Mouse (Mus musculus) CD8-positive naive resting alpha-beta T cell, adult 2 months (primary cell): ENCODE measurements at regions not wholly inside any gene's neighbourhood (a gene's known extent, or its start where the extent isn't known, plus 50 kb on each side); places are given as distances from the start of the nearest gene placed in this dataset.
"Not testable (repeated sequence)": the region's sequence is repeated elsewhere in the genome, so short reads cannot be mapped to it uniquely, and the experiment has no call there.

Experiments used
- DNase-seq, 2 experiments: peaks; one replicate each; pipeline ENCODE4 v3.0.0; 2022; ENCODE audit warnings: low read depth in 2 of 2, low spot score in 2 of 2

DNA sequence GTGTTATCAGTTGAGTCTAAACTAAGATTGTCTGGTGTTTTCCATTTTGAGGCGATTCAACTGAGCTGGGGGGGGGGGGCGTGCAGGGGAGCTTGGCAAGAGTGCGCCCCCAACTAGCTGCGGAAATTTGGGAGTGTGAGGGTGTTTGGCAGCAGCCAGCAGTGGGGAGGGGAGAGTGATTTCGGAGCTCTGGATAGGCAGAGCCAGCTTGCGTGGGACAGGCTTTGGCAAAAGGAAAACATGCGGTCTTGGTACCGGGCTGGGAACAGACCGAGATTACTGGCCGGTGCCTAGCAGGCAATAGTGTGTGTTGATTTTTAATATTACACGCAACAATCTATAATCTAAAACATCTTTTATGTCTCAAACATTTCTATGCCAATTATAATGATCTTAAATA lies 199.4 kb upstream of the Cdk6 start:
- not testable (repeated sequence) for DNase-seq

DNA sequence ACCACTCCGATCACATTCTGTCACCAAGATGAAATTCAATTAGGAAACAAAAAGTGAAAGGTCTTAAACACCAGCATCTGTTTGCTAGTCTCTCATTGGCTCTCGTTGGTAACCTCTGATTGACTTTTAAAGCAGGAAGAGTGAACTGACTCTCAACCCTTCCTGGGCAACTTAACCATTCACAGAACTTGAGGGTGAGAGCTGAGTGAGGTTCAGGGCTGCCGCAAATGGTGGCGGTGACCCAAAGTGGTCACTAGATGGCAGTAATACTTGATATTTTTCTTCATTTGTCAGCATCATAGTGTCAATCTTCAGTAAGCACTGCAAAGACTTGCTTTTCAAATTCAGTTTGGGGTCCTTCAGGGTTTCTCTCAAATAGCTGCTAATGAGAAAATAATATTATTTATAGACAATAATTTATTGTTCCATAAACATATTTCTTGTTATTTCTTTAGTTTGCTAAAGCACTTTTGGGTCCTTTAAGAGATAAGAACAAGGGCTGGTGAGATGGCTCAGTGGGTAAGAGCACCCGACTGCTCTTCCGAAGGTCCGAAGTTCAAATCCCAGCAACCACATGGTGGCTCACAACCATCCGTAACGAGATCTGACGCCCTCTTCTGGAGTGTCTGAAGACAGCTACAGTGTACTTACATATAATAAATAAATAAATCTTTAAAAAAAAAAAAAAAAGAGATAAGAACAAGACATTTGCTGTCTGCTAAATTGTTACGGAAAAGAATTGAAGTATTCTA lies 194.6 kb upstream of the Cdk6 start:
- peak in 1 of 2 experiments; percentile 2 for DNase-seq

DNA sequence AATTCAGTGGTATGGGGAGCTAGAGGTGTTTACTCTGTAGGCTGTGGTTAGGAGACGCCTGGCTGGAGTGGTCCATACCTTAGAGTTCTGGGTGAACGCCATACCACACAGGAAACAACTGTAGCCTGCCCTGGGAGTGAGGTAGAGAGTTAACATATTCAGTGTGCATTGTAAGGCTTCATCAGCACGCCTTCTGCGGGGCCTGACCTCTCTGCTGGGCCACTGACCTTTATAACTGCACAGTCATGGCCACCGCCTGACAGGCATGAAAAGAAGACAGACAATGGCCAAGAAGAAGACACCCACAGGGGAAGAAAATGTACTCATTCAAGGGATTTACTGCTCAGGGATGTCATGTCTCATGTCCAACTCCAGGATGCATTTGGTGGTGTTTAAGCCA lies 191.4 kb upstream of the Cdk6 start:
- not testable (repeated sequence) for DNase-seq

DNA sequence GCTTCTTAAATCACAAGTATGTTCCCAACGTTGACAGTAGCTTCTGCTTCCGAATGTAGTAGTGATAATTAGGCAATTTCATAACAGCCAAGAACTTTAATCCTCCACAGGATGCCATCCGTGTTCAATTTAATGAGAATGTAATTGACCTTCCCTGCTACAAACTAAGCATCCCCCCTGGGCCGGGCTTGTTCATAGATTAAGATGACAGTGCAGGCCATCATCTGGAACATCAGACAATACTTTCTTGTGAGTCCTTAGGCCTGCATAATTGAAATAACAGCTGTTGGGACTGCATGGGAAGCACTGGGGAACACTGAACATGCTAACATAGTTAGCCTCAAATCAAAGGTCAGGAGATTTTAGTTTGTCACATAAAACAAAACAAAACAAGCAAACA lies 190.5 kb upstream of the Cdk6 start:
- not testable (repeated sequence) for DNase-seq

DNA sequence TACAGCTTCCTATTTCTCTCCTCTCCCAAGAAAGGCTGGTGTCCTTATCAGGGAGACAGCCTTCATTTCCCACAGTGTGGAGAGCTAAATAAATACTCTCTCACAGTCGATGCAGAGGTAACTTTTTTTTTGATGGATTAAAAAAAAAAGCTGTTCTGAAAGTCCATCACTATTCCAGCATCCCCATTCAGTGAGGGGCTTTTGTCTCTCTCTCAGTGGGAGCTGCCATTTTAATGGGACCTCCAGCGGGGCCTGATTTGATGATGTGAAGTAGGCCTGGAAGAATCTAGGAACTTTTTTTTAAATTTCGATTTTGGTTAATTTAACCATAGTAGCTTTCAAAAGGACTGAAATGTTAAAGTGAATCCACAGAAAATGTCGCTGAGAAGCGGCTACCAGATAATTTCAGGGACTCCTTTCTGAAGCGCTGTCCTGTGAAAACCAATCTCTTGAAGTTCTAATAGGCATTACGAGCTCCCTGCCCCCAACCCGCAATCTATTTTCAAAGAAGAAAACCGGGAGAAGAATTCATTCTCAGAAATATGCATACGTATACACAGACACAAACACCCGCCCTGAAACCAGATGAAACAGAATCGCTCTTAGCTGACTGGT lies 189.6 kb upstream of the Cdk6 start:
- not testable (repeated sequence) for DNase-seq

DNA sequence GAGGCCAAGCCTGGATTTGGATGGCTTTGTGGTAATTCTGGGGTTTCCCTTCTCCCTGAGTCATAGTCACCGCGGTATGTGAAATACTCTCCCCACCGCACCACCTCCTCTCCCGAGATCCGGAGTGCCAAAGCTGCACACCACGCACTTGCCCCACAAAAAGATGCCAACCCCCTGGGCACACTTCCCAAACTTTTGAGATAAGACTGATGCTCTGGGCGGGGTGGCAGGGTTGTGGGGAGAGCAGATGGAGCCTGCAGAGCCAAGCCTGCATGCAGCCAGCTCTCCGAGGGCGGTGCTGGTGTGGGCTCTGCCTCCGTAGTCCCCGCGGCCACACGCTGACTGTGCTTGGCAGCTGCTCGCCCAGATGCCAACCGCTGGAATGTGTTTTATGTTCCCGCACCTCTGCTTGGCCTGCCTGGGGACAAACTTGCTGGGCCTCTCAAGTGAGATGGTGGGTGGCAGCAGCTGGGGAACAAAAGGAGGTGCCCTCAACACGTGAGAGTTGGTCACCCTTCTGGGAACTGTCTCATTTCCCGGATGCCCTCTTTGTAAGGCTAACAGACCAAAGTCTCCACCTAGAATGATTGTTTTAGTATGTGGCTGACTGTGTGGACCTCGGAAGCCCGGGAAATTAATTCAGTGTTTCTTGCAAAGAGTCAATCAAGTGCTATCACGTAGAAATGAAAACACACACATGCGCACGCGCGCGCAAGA lies 189.0 kb upstream of the Cdk6 start:
- DNase-seq: peak; percentile 9 to 10

DNA sequence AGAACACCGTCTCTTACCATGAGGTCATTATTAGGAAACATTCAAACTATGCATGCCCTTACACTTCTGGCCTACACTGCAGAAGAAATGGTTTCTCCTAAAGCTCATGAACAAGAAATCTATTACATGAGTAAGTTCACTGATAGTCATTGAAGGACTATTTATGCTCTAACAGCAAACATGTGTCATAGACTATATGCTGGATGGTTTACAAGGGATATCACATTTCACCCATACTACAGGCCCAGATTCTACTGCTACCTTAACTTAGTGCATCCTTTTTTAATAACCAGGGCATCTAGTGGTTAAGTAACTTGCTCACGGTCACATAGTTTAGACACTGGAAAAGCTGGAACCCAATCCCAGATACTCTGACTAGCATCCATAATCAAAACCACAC lies 175.8 kb upstream of the Cdk6 start:
- not testable (repeated sequence) for DNase-seq

DNA sequence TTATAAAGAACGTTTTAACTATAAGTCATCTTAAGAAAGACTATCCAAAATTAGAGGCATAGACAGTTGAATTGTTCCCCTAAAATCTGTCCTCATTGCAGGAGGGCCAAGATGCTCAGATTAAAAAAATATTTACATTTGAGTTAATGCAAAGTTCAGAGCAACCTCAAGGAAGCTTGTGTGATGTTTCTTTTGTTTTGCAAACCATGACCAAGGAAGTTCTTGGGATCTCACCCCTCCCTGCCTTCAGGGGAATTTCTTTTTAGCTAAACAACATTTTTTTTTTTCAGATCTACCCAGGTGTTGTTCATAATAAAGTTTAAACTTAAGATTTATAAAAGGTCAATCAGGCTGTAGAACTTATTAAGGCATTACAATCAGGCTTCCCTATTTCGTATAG lies 174.8 kb upstream of the Cdk6 start:
- DNase-seq: not testable (repeated sequence)

DNA sequence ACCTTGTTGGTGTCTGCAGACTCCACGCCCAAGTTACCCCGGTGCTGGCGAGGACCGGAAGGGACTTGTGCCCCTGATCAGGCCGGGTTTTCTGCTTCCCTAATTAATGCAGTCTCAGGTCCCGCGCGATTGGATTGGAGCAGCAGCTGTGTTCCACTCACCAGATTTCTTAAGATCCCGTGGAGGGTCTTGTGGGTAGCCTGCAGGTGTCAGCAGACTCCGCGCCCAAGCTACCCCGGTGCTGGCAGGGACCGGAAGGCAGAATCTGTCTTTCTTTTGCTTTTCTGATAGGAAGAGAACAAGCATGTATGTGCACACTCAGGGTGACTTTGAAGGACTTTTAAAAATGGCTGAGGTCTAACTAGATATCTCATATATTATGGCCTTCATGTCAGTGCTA lies 147.7 kb upstream of the Cdk6 start:
- DNase-seq: peak; percentile 1 to 11

DNA sequence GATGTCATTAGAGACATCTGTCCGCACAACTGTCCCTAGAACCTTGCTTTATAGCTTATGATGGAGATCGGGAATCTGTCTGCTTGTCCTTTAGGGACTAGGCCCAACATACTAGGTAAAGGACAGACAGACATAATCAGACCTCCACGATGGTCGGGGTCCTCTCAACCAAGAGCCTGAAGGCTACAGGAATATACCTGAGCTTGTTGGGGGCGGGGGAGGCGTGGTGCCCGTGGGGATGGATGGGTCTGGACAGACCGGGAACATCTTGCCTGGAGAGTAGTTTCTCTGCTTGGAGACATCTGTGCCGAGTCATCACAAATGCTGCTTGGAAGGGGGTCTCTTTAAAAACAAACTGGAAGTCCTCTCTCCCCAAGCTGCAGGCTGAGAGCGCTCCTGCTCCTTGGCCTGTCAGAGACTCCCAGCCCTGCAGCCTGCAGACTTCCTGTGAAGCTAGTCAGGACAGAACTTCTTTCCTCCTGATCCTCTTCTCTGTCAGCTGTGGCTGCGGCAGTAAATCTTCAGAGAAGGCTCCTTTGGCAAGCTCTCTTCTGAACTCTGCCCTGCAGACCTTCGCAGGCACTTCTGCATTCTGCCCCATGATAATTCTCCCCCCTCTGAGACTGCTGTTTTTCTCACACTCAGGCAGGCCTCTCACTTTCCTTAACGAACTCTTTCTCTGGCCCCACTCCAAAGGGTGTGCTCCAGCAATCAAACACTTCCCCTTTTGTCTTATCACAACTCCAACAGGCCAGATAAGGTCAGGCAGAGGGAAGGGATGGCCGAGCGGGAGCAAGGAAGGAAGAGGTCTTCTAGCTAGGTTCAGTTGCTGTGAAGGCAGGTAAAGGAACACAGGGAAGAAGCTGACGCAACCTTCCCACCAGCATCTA lies 143.1 kb upstream of the Cdk6 start:
- DNase-seq: no peak

DNA sequence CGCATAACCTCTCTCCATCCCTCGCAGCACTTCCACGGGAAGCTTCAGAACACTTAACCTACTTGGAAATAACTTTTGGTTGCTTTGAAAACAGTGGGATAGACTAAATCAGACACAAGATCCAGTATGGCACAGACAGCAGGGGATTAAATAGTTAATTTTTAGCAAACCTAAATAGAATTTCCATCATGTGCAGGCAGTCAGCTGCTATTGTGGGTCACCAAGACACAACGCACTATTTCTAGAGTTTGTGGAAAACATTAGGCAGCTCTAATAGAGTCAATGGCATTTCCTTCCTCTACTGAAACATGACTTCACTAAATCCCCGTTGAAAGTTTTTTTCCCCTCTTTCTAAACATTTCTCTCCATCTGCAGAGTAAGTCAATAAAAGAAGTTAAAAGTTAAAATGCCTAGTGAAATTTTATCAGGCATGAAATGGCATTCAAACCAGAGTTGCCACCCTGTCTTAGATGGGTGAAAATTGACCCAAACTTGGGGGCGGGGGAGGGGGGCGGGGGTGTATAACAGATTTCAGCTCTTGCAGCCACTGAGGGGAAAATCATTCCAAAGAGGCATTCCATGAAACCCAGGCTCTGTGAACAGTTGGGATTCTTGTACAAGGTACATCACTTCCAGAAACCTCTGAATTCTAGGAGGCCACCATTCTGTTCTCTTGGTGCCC lies 142.3 kb upstream of the Cdk6 start:
- DNase-seq: not testable (repeated sequence)

DNA sequence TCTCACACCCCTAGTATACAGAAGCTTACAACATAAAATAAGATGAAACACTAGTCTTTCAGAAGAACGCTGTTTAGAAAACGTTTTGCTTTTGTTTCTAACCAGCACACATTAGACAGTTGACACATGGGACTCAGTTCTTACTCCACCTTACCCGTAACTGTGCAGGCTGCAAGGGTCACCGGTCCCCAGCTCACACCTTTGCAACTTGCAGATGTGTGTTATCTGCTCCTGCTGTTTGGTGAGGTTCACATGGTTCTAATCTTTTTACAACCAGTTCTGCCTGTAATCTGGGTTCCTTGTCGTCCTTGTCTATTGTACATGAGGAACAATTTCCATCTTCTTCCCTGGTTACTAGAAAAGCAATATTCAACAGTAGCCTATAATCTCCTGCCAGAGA lies 135.1 kb upstream of the Cdk6 start:
- DNase-seq: not testable (repeated sequence)

DNA sequence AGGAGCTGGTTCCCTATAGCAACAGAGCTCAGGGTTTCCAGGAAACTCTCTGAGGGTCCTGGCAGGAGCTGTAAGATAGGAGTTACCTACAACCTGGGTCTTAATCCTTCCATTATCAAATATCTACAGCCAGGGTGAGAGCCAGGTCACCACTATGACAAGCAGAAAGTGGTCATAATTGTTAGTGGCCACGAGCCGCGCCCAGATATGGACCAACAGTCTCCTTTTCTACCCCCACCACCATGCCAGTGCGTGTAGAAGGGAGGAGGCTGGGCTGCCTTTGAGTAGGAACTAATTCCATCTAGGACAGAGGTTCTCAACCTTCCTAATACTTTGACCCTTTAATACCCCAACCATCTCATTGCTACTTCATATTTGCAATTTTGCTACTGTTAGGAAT lies 133.0 kb upstream of the Cdk6 start:
- not testable (repeated sequence) for DNase-seq

DNA sequence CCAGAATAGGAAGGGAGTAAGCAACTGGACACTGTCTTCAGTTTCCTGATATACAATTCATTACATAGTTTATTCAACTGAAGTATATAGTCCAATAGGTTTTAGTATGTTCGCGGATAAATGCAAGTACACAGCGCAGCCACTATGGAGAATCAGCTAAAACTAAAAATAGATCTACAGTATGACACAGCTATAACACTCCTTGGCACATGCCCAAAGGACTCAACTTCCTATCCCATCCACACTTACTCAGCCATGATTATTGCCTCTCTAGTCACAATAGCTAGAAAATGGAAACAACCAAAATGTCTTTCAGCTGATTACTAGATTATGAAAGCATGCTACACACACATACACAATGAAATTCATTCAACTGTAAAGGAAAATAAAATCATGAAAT lies 130.0 kb upstream of the Cdk6 start:
- no peak for DNase-seq

DNA sequence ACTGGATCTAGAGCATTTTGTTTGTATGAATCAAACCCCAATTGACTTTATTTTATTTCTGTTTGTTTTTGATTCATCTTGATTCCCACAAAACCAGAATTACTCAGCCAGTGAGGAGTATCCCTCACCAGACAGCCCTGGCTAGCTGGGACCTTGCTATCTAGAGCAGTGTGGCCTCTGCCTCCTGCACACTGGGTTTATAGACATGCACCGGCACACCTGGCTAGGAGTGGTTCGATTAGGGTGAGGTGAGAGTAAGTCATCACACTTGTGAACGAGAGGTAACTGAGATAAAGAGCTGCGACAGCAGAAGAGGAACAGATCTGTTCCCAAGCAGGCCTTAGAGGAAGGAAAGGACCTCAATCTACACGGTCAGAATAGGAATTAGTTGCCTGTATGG lies 125.2 kb upstream of the Cdk6 start:
- no peak for DNase-seq

DNA sequence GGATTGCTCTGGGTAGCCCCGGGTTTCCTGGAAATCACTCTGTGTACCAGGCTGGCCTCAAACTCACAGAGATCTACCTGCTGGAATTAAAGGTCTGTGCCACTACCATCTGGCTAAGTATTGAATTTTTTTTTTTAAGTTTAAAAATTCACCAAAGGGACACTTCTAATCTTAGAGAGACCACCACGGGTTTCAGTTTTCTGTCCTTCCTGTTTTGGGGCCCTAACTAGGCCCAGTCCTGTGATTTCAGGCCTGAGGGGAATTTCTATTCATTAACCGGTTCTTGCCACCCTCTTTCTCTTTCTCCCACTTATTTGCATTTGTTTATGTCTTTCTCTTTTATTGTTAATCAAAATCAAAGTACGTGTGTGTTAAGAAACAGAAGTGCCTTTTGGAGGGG lies 122.1 kb upstream of the Cdk6 start:
- DNase-seq: no peak

DNA sequence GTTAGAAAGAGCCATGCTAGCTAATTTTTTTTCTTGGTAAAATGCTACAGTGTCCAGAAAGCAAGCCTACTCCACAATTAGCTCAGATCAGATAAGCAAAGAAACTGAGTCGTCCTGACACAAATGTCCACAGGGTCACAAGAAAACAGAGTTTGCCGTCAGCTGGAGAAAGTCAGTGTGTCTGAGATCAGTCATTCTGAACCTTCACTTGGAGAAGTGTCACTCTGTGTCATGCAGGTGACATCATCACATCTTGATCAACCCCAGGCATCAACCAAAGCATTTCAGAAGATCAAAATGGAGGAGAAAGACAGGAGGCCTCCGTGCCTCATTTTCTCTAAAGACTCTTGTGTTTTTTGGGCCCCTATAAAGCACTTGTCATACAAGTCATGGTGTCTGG lies 121.5 kb upstream of the Cdk6 start:
- no peak for DNase-seq

DNA sequence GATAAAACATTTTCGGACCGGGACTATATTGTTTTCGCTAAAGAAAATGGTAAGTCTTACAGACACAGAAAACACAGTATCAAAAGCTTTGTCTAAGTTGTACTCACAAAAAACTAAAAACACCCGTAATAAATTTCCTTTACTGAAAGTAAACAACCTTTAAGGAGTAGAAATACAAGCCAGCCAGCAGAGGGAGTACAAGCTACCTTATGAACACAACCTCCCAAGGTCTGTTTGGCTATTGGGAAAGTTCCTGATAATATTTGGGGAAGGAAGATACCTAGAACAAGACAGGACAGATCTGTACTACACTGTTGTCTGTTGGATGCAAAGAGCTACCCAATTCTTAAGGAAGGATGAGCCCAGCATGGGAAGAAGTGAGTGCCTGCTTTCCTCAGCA lies 117.5 kb upstream of the Cdk6 start:
- DNase-seq: not testable (repeated sequence)

DNA sequence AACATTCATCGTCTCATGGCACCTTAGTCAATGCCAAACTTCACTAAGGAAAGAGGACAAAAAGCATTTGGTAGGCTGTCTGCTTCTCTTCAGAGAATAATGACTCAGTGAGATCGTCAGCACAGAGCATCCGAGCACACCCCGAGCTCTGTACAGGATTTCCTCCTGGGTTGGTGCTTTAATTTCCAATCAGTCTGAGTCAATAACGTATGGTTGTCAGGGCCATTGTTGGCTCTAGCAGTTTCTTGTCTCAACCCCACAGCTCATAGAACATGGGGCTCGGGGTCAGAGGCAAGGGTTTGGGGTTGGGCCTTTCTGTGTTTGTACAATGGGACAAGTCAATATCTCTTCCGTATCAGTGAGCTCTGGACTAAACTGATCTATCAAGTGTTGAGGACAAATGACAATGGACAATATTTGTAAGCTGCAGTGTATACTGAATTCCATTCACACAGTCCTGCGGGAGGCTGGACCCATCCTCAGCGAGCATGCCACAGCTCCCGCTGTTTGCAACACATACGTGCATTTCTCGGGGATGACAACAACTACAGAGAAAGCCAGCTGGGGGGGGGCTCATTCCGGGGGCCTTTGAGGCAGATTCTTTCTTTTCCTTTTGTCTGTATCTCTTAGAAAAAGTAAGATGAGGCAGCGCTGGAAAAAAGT lies 116.8 kb upstream of the Cdk6 start:
- not testable (repeated sequence) for DNase-seq

DNA sequence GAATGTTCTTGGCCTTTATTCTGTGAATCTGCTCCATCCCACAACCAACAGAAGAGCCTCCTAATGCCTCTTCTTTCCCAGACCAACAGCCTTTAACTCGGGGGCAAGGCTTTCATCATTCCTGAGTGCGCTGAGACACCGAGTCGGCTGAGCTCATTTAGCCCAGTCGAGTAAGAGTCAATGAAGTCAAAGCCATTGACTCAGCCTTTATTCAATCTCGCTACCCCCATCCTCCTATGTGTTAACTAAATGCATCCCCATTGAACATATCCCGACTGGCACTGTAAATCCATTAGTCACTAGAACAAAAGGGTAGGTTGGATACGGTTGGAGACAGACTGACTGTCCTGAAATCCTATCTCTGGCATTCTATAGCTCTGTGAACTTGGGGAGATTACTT lies 115.9 kb upstream of the Cdk6 start:
- DNase-seq: not testable (repeated sequence)
